Mouse (Mus musculus): ENCODE measurements around the gene Rab40b. TPM values are rescaled to one million over a fixed set of nuclear protein-coding genes. Genes with fewer than 3 reads are reported as not detected.

Gene Rab40b
- polyA plus RNA-seq, 1 experiment from 2014 or later, result 5.7 TPM

DNA sequence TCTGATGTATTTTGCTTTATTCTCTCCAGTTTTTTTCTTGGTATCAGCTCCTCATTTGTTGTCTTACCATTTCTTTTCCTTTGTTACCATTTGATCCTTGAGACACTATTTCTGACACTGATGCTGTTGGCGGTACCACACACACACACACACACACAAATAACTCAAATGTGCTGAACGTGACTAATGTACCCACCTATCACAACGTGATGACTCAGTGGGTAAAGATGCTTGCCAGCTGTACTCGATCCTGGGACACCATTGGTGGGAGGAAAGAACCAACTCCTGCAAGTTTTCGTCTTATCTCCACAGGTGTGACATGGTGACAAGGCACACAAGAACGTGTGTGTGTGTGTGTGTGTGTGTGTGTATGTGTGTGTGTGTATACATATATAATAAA is 14.7 kb downstream of the Rab40b start:
- TF ChIP-seq CTCF (IDR thresholded peaks at IDR 0.05; ENCODE audit: low read depth), result no peak
- DNase-seq (ENCODE audit: low spot score), result no peak

DNA sequence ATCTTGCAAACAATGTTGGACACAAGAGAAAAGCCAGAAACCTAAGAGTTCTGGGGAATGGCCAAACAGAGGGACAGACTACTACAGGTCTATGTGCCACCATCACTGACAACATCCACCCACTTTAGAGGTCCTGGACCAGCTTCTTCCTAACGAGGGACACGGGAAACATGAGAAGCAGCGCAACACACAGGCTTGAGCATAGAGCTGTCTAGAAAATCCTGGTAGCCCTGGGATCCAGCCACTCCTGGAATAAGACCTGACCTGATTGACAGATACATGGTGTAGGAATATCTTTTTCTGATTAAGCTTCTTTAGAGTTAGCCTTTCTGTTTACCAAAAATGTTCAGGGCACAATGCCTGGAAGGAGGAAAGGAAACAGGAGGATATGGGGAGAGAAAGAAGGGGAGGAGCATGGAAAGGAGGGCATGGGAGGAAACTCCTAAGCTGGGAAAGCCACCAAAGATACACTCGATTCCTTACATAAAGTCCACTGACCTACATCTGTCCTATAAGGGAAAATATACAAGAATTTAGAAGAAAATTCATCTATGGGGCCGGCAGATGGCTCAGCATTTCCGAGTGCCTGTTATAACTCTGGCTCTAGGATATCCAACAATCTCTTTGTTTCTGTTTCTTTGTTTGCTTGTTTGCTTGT is 17.6 kb downstream of the Rab40b start:
- Histone ChIP-seq H3K36me3 (ENCODE audit: insufficient read depth, low read length) (no peaks in the 10 kb centered on the region), H3K4me1 (replicated peaks; ENCODE audit: insufficient read depth, low read length) (no peaks in the 10 kb centered on the region), H3K27ac (no peak overlapping the region), H3K9me3 (replicated peaks; ENCODE audit: low read length) (no peaks in the 10 kb centered on the region), H3K9ac (ENCODE audit: low read depth, low read length) (no peak overlapping the region), H3K27me3 (ENCODE audit: insufficient read depth, low read length) (no peaks in the 10 kb centered on the region), H3K4me3 (replicated peaks; ENCODE audit: low read depth, low read length) (no peak overlapping the region), H3K4me2 (ENCODE audit: low read length) (no peak overlapping the region)
- WGBS, result 73% methylated on average over 6 of the region's 6 CpGs
- DNase-seq (ENCODE audit: low spot score) (no peak), ATAC-seq (replicated peaks; ENCODE audit: low FRiP score, low read depth) (no peak)
- no peak for TF ChIP-seq CTCF (IDR thresholded peaks at IDR 0.05; ENCODE audit: low read depth)

More for the DNA sequence above, 14.7 kb downstream of the Rab40b start:
- H3K36me3 ChIP-seq (ENCODE audit: insufficient read depth, low read length), result no peaks in the 10 kb centered on the region
- no peaks in the 10 kb centered on the region for H3K27me3 ChIP-seq (ENCODE audit: insufficient read depth, low read length)
- H3K27ac ChIP-seq, result no peak overlapping the region
- no peak overlapping the region for H3K9ac ChIP-seq (ENCODE audit: low read depth, low read length)
- ATAC-seq (replicated peaks; ENCODE audit: low FRiP score, low read depth), result no peak
- no peak overlapping the region for H3K4me3 ChIP-seq (replicated peaks; ENCODE audit: low read depth, low read length)
- 64% methylated on average over 6 of the region's 6 CpGs for WGBS
- H3K4me2 ChIP-seq (ENCODE audit: low read length), result no peak overlapping the region
- no peaks in the 10 kb centered on the region for H3K4me1 ChIP-seq (replicated peaks; ENCODE audit: insufficient read depth, low read length)
- no peaks in the 10 kb centered on the region for H3K9me3 ChIP-seq (replicated peaks; ENCODE audit: low read length)

DNA sequence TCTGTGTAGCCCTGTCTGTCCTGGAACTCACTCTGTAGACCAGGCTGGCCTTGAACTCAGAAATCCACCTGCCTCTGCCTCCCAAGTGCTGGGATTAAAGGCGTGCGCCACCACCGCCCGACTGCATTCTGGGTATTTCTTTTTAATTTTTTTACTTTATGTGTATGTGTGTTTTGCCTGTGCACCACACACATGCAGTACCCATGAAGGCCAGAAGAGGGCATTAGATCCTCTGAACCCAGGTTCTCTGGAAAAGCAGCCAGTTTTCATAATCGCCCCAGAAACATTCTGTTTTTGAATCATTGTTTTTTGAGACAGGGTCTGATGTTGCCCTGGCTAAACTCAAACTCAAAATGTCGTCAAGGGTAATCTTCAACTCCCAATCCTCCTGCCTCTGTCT is 18.4 kb downstream of the Rab40b start:
- WGBS, result 66% methylated on average over 6 of the region's 6 CpGs
- Histone ChIP-seq H3K9ac (ENCODE audit: low read depth, low read length) (no peak overlapping the region), H3K4me3 (replicated peaks; ENCODE audit: low read depth, low read length) (no peak overlapping the region), H3K27ac (no peak overlapping the region), H3K27me3 (ENCODE audit: insufficient read depth, low read length) (no peaks in the 10 kb centered on the region), H3K36me3 (ENCODE audit: insufficient read depth, low read length) (no peaks in the 10 kb centered on the region), H3K9me3 (replicated peaks; ENCODE audit: low read length) (no peaks in the 10 kb centered on the region), H3K4me2 (ENCODE audit: low read length) (no peak overlapping the region), H3K4me1 (replicated peaks; ENCODE audit: insufficient read depth, low read length) (no peaks in the 10 kb centered on the region)
- ATAC-seq (replicated peaks; ENCODE audit: low FRiP score, low read depth), result no peak
- peak; percentile 66 for TF ChIP-seq CTCF (IDR thresholded peaks at IDR 0.05; ENCODE audit: low read depth)
- DNase-seq (ENCODE audit: low spot score), result peak; percentile 28

DNA sequence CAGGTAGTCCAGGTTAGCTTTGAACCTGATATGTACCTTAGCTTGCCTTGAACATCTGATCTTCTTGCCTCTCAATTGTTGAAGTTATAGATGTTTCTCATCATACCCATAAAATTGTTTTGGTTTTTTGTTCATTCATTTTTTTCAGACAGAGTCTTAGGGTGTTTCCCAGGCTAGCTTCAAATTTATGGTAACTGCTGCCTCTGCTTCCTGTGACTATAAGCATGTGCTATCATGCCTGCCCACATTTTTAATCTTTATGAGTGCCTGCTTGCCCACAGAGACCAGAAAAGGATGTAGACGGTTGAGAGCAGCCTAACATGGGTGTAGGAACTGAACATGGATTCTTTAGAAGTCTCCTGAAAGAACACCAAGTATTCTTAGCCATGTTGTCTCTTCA is 19.3 kb downstream of the Rab40b start:
- Histone ChIP-seq H3K27me3 (ENCODE audit: insufficient read depth, low read length) (no peaks in the 10 kb centered on the region), H3K9me3 (replicated peaks; ENCODE audit: low read length) (no peaks in the 10 kb centered on the region), H3K9ac (ENCODE audit: low read depth, low read length) (no peak overlapping the region), H3K4me3 (replicated peaks; ENCODE audit: low read depth, low read length) (no peak overlapping the region), H3K4me1 (replicated peaks; ENCODE audit: insufficient read depth, low read length) (no peaks in the 10 kb centered on the region), H3K36me3 (ENCODE audit: insufficient read depth, low read length) (no peaks in the 10 kb centered on the region), H3K4me2 (ENCODE audit: low read length) (no peak overlapping the region), H3K27ac (no peak overlapping the region)
- DNase-seq (ENCODE audit: low spot score) (no peak), ATAC-seq (replicated peaks; ENCODE audit: low FRiP score, low read depth) (no peak)
- TF ChIP-seq CTCF (IDR thresholded peaks at IDR 0.05; ENCODE audit: low read depth), result no peak
- WGBS, result 80% methylated on average over 1 of the region's 1 CpGs

DNA sequence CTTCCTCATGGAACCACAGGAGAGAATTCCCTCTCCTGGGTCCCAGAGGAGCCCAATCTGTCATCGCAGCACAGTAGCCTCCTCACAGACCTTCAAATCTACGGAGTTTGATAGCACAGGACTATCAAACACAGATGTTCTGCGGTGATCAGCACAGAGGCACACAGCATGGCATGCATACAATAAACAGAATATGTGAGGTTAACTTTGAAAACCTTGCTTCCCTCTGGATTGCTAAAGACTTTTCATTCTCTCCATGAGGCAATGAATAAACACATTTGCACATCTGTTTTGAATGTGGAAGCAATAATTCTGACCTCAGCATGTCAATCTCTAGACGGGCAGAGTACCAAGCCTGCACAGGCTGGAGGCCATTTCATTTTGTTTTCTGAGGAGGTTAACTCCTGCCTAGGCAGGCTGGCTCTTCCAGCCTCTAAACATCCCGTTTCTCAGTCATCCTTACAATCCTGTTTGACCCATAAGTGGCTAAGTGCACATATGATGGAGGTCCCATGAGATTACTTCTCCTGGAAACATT is 20.8 kb downstream of the Rab40b start:
- Histone ChIP-seq H3K4me2 (ENCODE audit: low read length) (no peak overlapping the region), H3K27me3 (ENCODE audit: insufficient read depth, low read length) (no peaks in the 10 kb centered on the region), H3K9me3 (replicated peaks; ENCODE audit: low read length) (no peaks in the 10 kb centered on the region), H3K36me3 (ENCODE audit: insufficient read depth, low read length) (no peaks in the 10 kb centered on the region), H3K27ac (no peak overlapping the region), H3K9ac (ENCODE audit: low read depth, low read length) (no peak overlapping the region), H3K4me1 (replicated peaks; ENCODE audit: insufficient read depth, low read length) (no peaks in the 10 kb centered on the region), H3K4me3 (replicated peaks; ENCODE audit: low read depth, low read length) (no peak overlapping the region)
- TF ChIP-seq CTCF (IDR thresholded peaks at IDR 0.05; ENCODE audit: low read depth), result no peak
- DNase-seq (ENCODE audit: low spot score) (no peak), ATAC-seq (replicated peaks; ENCODE audit: low FRiP score, low read depth) (no peak)
- WGBS, result 62% methylated on average over 5 of the region's 5 CpGs

DNA sequence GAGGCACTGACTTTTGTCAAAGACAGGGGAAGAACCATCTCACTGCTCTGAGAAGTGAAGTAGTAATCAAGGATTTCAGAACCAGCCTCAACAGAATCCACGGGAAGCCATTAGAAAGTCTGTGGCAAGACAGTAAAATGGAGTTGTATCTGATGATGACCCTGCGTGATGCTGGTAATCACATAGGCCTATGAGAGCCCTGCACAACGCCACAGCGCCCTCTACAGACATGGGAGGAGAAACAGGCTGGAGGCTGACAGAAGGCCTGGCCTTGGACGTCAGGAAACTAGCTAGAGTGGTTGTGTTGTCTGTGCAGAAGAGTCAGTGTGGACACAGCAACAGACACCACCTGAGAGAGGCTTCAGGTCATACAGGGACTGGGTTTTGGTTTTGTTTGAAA is 25.8 kb downstream of the Rab40b start:
- ATAC-seq (replicated peaks; ENCODE audit: low FRiP score, low read depth), result no peak

More for the DNA sequence above, 25.8 kb downstream of the Rab40b start:
- no peaks in the 10 kb centered on the region for H3K36me3 ChIP-seq (ENCODE audit: insufficient read depth, low read length)
- WGBS, result 31% methylated on average over 5 of the region's 5 CpGs
- no peaks in the 10 kb centered on the region for H3K27me3 ChIP-seq (ENCODE audit: insufficient read depth, low read length)
- no peaks in the 10 kb centered on the region for H3K9me3 ChIP-seq (replicated peaks; ENCODE audit: low read length)
- peak; percentile 49 for TF ChIP-seq CTCF (IDR thresholded peaks at IDR 0.05; ENCODE audit: low read depth)
- no peak overlapping the region for H3K4me3 ChIP-seq (replicated peaks; ENCODE audit: low read depth, low read length)
- DNase-seq (ENCODE audit: low spot score), result no peak
- no peaks in the 10 kb centered on the region for H3K4me1 ChIP-seq (replicated peaks; ENCODE audit: insufficient read depth, low read length)
- H3K9ac ChIP-seq (ENCODE audit: low read depth, low read length), result no peak overlapping the region
- H3K27ac ChIP-seq, result no peak overlapping the region
- no peak overlapping the region for H3K4me2 ChIP-seq (ENCODE audit: low read length)

All from kidney, postnatal 0 days (tissue).